Mouse (Mus musculus) lung, embryonic 16.5 days (tissue): ENCODE measurements around the gene Cdc14a. TPM values are rescaled to one million over a fixed set of nuclear protein-coding genes. Genes with fewer than 3 reads are reported as not detected.

Experiments
- ATAC-seq: fragments of 200-750 bp; cut with Nextera tagmentation; 2 replicates; pipeline ENCODE4 v1.8.0; 2017; ENCODE audit warnings: low read depth, mild to moderate bottlenecking, moderate library complexity
- H3K27ac ChIP-seq: fragments of 300-500 bp; sonication (generic); 2 replicates; pipeline ENCODE4 v1.5.1; 2014; ENCODE audit warnings: mild to moderate bottlenecking, control low read depth, low read length
- H3K27me3 ChIP-seq: fragments of 300-500 bp; sonication (generic); 2 replicates; pipeline ENCODE4 v1.6.1; 2014; ENCODE audit warnings: low read depth, low read length, mixed read lengths; ENCODE audit not compliant: control insufficient read depth, insufficient read depth
- H3K36me3 ChIP-seq: fragments of 300-500 bp; sonication (generic); 2 replicates; pipeline ENCODE4 v1.6.1; 2014; ENCODE audit warnings: low read length; ENCODE audit not compliant: control insufficient read depth, insufficient read depth
- H3K4me1 ChIP-seq: fragments of 300-500 bp; sonication (generic); replicated peaks from 2 replicates; pipeline ENCODE4 v1.6.1; 2014; ENCODE audit warnings: low read length, mixed read lengths; ENCODE audit not compliant: control insufficient read depth, insufficient read depth
- H3K4me2 ChIP-seq: fragments of 300-500 bp; sonication (generic); 2 replicates; pipeline ENCODE4 v1.6.1; 2014; ENCODE audit warnings: low read depth, low read length, control low read depth
- H3K4me3 ChIP-seq: fragments of 300-500 bp; sonication (generic); 2 replicates; pipeline ENCODE4 v1.5.1; 2014; ENCODE audit warnings: mild to moderate bottlenecking, low read length, control low read depth
- H3K9ac ChIP-seq: fragments of 300-500 bp; sonication (generic); 2 replicates; pipeline ENCODE4 v1.6.1; 2014; ENCODE audit warnings: low read length, control low read depth
- H3K9me3 ChIP-seq: fragments of 300-500 bp; sonication (generic); 2 replicates; pipeline ENCODE4 v1.6.1; 2016; ENCODE audit warnings: low read length; ENCODE audit not compliant: control insufficient read depth
- WGBS: fragments of 180-500 bp; shearing (Covaris S2); extraction: QIAGEN DNeasy Blood & Tissue Kit; methylation state at CpG from one replicate; pipeline ENCODE4 v1.1.7; 2014; 5-methylcytosine and 5-hydroxymethylcytosine counted together
- polyA plus RNA-seq: library from polyadenylated mRNA; unstranded; fragments of >200 nt; fragmentation: Nextera tagmentation; extraction: Ambion mirVana; gene quantifications from 2 replicates; pipeline ENCODE4 v1.2.1, GENCODE M21; 2015

The Cdc14a gene
- polyA plus RNA-seq, 1 experiment from 2014 or later: 6.8 TPM

- no peak overlapping the region for H3K4me2 ChIP-seq
- H3K9me3 ChIP-seq: no peaks in the 10 kb centered on the region
- no peak overlapping the region for H3K4me3 ChIP-seq
- H3K4me1 ChIP-seq: no peaks in the 10 kb centered on the region
- H3K27ac ChIP-seq: no peak overlapping the region
- 95% methylated on average over 4 of the region's 4 CpGs for WGBS
- H3K36me3 ChIP-seq: no peaks in the 10 kb centered on the region
- ATAC-seq: no peak
- H3K27me3 ChIP-seq: no peaks in the 10 kb centered on the region
- no peak overlapping the region for H3K9ac ChIP-seq
These were observed 139.1 kb downstream of the Cdc14a start for GRCm38 (mm10) chr3:116284735-116285134.

GRCm38 (mm10) chr3:116283996-116284395, 139.8 kb downstream of the Cdc14a start:
- 67% methylated on average over 2 of the region's 2 CpGs for WGBS
- ATAC-seq: no peak

GRCm38 (mm10) chr3:116281663-116282062, 142.2 kb downstream of the Cdc14a start:
- no peaks in the 10 kb centered on the region for H3K27me3 ChIP-seq

More at GRCm38 (mm10) chr3:116283996-116284395, 139.8 kb downstream of the Cdc14a start:
- H3K27me3 ChIP-seq: no peaks in the 10 kb centered on the region
- H3K36me3 ChIP-seq: no peaks in the 10 kb centered on the region
- H3K9ac ChIP-seq: no peak overlapping the region
- H3K4me3 ChIP-seq: no peak overlapping the region
- H3K4me1 ChIP-seq: no peaks in the 10 kb centered on the region
- H3K4me2 ChIP-seq: no peak overlapping the region
- H3K9me3 ChIP-seq: no peaks in the 10 kb centered on the region
- no peak overlapping the region for H3K27ac ChIP-seq

GRCm38 (mm10) chr3:116277146-116277545, 146.7 kb downstream of the Cdc14a start:
- no peak overlapping the region for H3K9ac ChIP-seq
- H3K27ac ChIP-seq: no peak overlapping the region
- 84% methylated on average over 8 of the region's 8 CpGs for WGBS
- no peaks in the 10 kb centered on the region for H3K9me3 ChIP-seq
- H3K4me2 ChIP-seq: no peak overlapping the region
- H3K36me3 ChIP-seq: no peaks in the 10 kb centered on the region
- ATAC-seq: no peak
- no peak overlapping the region for H3K4me3 ChIP-seq
- no peaks in the 10 kb centered on the region for H3K4me1 ChIP-seq
- no peaks in the 10 kb centered on the region for H3K27me3 ChIP-seq

More at GRCm38 (mm10) chr3:116281663-116282062, 142.2 kb downstream of the Cdc14a start:
- Histone ChIP-seq H3K36me3 (no peaks in the 10 kb centered on the region), H3K27ac (no peak overlapping the region), H3K9me3 (no peaks in the 10 kb centered on the region), H3K9ac (no peak overlapping the region), H3K4me1 (no peaks in the 10 kb centered on the region), H3K4me3 (no peak overlapping the region), H3K4me2 (no peak overlapping the region)
- 93% methylated on average over 6 of the region's 6 CpGs for WGBS
- ATAC-seq: no peak

GRCm38 (mm10) chr3:116271679-116272078, 152.2 kb downstream of the Cdc14a start:
- no peak overlapping the region for H3K4me3 ChIP-seq
- no peaks in the 10 kb centered on the region for H3K4me1 ChIP-seq
- H3K4me2 ChIP-seq: no peak overlapping the region
- no peak overlapping the region for H3K27ac ChIP-seq
- no peaks in the 10 kb centered on the region for H3K36me3 ChIP-seq
- no peak overlapping the region for H3K9ac ChIP-seq
- no peaks in the 10 kb centered on the region for H3K27me3 ChIP-seq
- no peak for ATAC-seq
- H3K9me3 ChIP-seq: no peaks in the 10 kb centered on the region
- WGBS: 73% methylated on average over 6 of the region's 6 CpGs

- Histone ChIP-seq H3K27me3 (no peaks in the 10 kb centered on the region), H3K4me1 (peaks cover 7% of the 10 kb centered on the region; the same call in 1 of the 2 replicates), H3K9me3 (no peaks in the 10 kb centered on the region), H3K36me3 (no peaks in the 10 kb centered on the region), H3K4me3 (no peak overlapping the region), H3K4me2 (no peak overlapping the region), H3K9ac (no peak overlapping the region), H3K27ac (no peak overlapping the region)
- ATAC-seq: no peak
- 81% methylated on average over 2 of the region's 2 CpGs for WGBS
These were observed 156.7 kb downstream of the Cdc14a start for GRCm38 (mm10) chr3:116267036-116267654.

- no peak overlapping the region for H3K27ac ChIP-seq
- H3K9ac ChIP-seq: no peak overlapping the region
- 57% methylated on average over 3 of the region's 3 CpGs for WGBS
These were observed 157.5 kb downstream of the Cdc14a start for GRCm38 (mm10) chr3:116266360-116266759.

GRCm38 (mm10) chr3:116263977-116264376, 159.9 kb downstream of the Cdc14a start:
- Histone ChIP-seq H3K4me2 (no peak overlapping the region), H3K36me3 (no peaks in the 10 kb centered on the region), H3K9ac (no peak overlapping the region), H3K4me3 (no peak overlapping the region), H3K9me3 (no peaks in the 10 kb centered on the region), H3K27me3 (no peaks in the 10 kb centered on the region), H3K27ac (peak overlapping the region; percentile 92), H3K4me1 (peaks cover 7% of the 10 kb centered on the region; the same call in 1 of the 2 replicates)
- peak; percentile 83 for ATAC-seq
- WGBS: 45% methylated on average over 1 of the region's 1 CpGs

More at GRCm38 (mm10) chr3:116266360-116266759, 157.5 kb downstream of the Cdc14a start:
- Histone ChIP-seq H3K27me3 (no peaks in the 10 kb centered on the region), H3K4me3 (no peak overlapping the region), H3K4me1 (peaks cover 7% of the 10 kb centered on the region; the same call in 1 of the 2 replicates), H3K36me3 (no peaks in the 10 kb centered on the region), H3K9me3 (no peaks in the 10 kb centered on the region), H3K4me2 (no peak overlapping the region)
- no peak for ATAC-seq

GRCm38 (mm10) chr3:116263061-116263460, 160.8 kb downstream of the Cdc14a start:
- no peak overlapping the region for H3K9ac ChIP-seq
- H3K4me1 ChIP-seq: peaks cover 7% of the 10 kb centered on the region; the same call in 1 of the 2 replicates
- H3K36me3 ChIP-seq: no peaks in the 10 kb centered on the region
- H3K9me3 ChIP-seq: no peaks in the 10 kb centered on the region
- peak overlapping the region; percentile 92 for H3K27ac ChIP-seq
- ATAC-seq: peak; percentile 82
- no peaks in the 10 kb centered on the region for H3K27me3 ChIP-seq
- no peak overlapping the region for H3K4me3 ChIP-seq
- WGBS: 43% methylated on average over 5 of the region's 5 CpGs
- no peak overlapping the region for H3K4me2 ChIP-seq
